Mouse (Mus musculus) stomach, postnatal 0 days (tissue): ENCODE measurements around the gene Clec4g. TPM values are rescaled to one million over a fixed set of nuclear protein-coding genes. Genes with fewer than 3 reads are reported as not detected.

Experiments used
- ATAC-seq: fragments of 200-750 bp; cut with Nextera tagmentation; 2 replicates; pipeline ENCODE4 v1.8.0; 2017; ENCODE audit not compliant: low FRiP score, low TSS enrichment
- DNase-seq: peaks from one replicate; pipeline ENCODE4 v3.0.0-alpha.2; 2016; ENCODE audit warnings: low spot score
- H3K27ac ChIP-seq: fragments of 300-500 bp; sonication (generic); replicated peaks from 2 replicates; pipeline ENCODE4 v1.5.1; 2014; ENCODE audit warnings: mild to moderate bottlenecking, control low read depth
- H3K27me3 ChIP-seq: fragments of 300-500 bp; sonication (generic); 2 replicates; pipeline ENCODE4 v1.6.1; 2014; ENCODE audit warnings: low read length; ENCODE audit not compliant: control insufficient read depth, insufficient read depth
- H3K36me3 ChIP-seq: fragments of 300-500 bp; sonication (generic); 2 replicates; pipeline ENCODE4 v1.6.1; 2014; ENCODE audit warnings: low read length, mixed read lengths; ENCODE audit not compliant: control insufficient read depth, insufficient read depth
- H3K4me1 ChIP-seq: fragments of 300-500 bp; sonication (generic); replicated peaks from 2 replicates; pipeline ENCODE4 v1.6.1; 2014; ENCODE audit warnings: antibody characterized with exemption; ENCODE audit not compliant: control insufficient read depth, insufficient read depth
- H3K4me2 ChIP-seq: fragments of 300-500 bp; sonication (generic); replicated peaks from 2 replicates; pipeline ENCODE4 v1.6.1; 2014; ENCODE audit warnings: low read depth, mild to moderate bottlenecking, control low read depth, moderate library complexity
- H3K4me3 ChIP-seq: fragments of 300-500 bp; sonication (generic); 2 replicates; pipeline ENCODE4 v1.5.1; 2014; ENCODE audit warnings: low read depth, low read length, control low read depth
- H3K9ac ChIP-seq: fragments of 300-500 bp; sonication (generic); 2 replicates; pipeline ENCODE4 v1.6.1; 2014; ENCODE audit warnings: mild to moderate bottlenecking, low read length, control low read depth, mixed read lengths
- H3K9me3 ChIP-seq: fragments of 300-500 bp; sonication (generic); 2 replicates; pipeline ENCODE4 v1.6.1; 2016; ENCODE audit warnings: low read length; ENCODE audit not compliant: control insufficient read depth
- CTCF ChIP-seq: IDR thresholded peaks from 2 replicates; pipeline ENCODE4 v1.5.1; 2016; ENCODE audit warnings: antibody characterized with exemption, low read depth, mild to moderate bottlenecking, moderate library complexity
- EP300 ChIP-seq: optimal IDR thresholded peaks from 2 replicates; pipeline ENCODE3; 2016; ENCODE audit warnings: antibody characterized with exemption
- WGBS: fragments of 180-500 bp; shearing (Covaris S2); extraction: QIAGEN DNeasy Blood & Tissue Kit; methylation state at CpG from one replicate; pipeline ENCODE4 v1.1.7; 2014; 5-methylcytosine and 5-hydroxymethylcytosine counted together
- polyA plus RNA-seq: library from polyadenylated mRNA; unstranded; fragments of >200 nt; fragmentation: Nextera tagmentation; extraction: Ambion mirVana; gene quantifications from 2 replicates; pipeline ENCODE4 v1.2.1, GENCODE M21; 2015

Clec4g gene
- polyA plus RNA-seq, 1 experiment from 2014 or later: 0.10 TPM

- H3K27ac ChIP-seq: no peak overlapping the region
- no peak overlapping the region for H3K4me3 ChIP-seq
- H3K4me1 ChIP-seq: no peaks in the 10 kb centered on the region
- no peak overlapping the region for H3K9ac ChIP-seq
- TF ChIP-seq CTCF: no peak
- no peak for TF ChIP-seq EP300
- no peak overlapping the region for H3K4me2 ChIP-seq
- no peaks in the 10 kb centered on the region for H3K9me3 ChIP-seq
- DNase-seq (no peak), ATAC-seq (no peak)
- H3K36me3 ChIP-seq: peaks cover 4% of the 10 kb centered on the region; the same call in 1 of the 2 replicates
- H3K27me3 ChIP-seq: no peaks in the 10 kb centered on the region
- 60% methylated on average over 5 of the region's 5 CpGs for WGBS
Observed at GRCm38 (mm10) chr8:3685422-3685821, 35.0 kb downstream of the Clec4g start.

GRCm38 (mm10) chr8:3684530-3684929, 35.9 kb downstream of the Clec4g start:
- TF ChIP-seq EP300 (no peak), CTCF (no peak)
- no peaks in the 10 kb centered on the region for H3K9me3 ChIP-seq
- H3K9ac ChIP-seq: no peak overlapping the region
- no peak overlapping the region for H3K4me2 ChIP-seq
- no peaks in the 10 kb centered on the region for H3K27me3 ChIP-seq
- no peak for ATAC-seq
- no peaks in the 10 kb centered on the region for H3K4me1 ChIP-seq
- no peak overlapping the region for H3K27ac ChIP-seq
- no peak overlapping the region for H3K4me3 ChIP-seq
- H3K36me3 ChIP-seq: peaks cover 8% of the 10 kb centered on the region
- DNase-seq: no peak

- no peak overlapping the region for H3K27ac ChIP-seq
- peaks cover 10% of the 10 kb centered on the region for H3K36me3 ChIP-seq
- H3K9ac ChIP-seq: no peak overlapping the region
- H3K9me3 ChIP-seq: no peaks in the 10 kb centered on the region
- DNase-seq (no peak), ATAC-seq (no peak)
- 71% methylated on average over 6 of the region's 6 CpGs for WGBS
- no peaks in the 10 kb centered on the region for H3K4me1 ChIP-seq
- H3K27me3 ChIP-seq: no peaks in the 10 kb centered on the region
- no peak overlapping the region for H3K4me3 ChIP-seq
- no peak for TF ChIP-seq EP300
- TF ChIP-seq CTCF: no peak
- H3K4me2 ChIP-seq: no peak overlapping the region
Observed at GRCm38 (mm10) chr8:3683408-3684176, 36.9 kb downstream of the Clec4g start.

GRCm38 (mm10) chr8:3682435-3682834, 38.0 kb downstream of the Clec4g start:
- no peaks in the 10 kb centered on the region for H3K4me1 ChIP-seq
- no peak overlapping the region for H3K4me2 ChIP-seq
- ATAC-seq (no peak), DNase-seq (no peak)
- H3K27me3 ChIP-seq: no peaks in the 10 kb centered on the region
- peaks cover 10% of the 10 kb centered on the region for H3K36me3 ChIP-seq
- H3K4me3 ChIP-seq: no peak overlapping the region
- H3K9ac ChIP-seq: no peak overlapping the region
- no peak overlapping the region for H3K27ac ChIP-seq
- TF ChIP-seq EP300 (no peak), CTCF (no peak)
- whole genome bisulfite sequencing: 83% methylated on average over 5 of the region's 5 CpGs
- H3K9me3 ChIP-seq: no peaks in the 10 kb centered on the region

DNA sequence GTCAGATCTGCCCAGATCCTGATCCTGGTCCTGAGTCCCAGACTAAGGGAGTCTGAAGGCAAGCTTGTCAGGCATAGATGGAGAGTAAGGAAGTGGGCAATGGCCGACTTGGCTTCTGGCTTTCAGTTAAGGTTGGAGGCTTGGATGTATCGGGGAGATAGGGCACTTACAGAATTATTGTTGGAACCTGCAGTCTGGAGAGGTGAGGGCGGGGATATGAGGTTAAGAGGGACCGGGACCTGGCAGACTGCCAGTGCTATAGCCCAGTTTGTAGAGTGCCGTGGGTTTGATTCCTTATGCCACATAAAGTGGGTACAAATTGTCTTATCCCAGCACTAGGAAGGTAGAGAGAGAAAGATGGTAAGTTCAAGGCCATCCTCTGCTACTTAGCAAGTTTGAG, 40.8 kb downstream of the Clec4g start:
- no peak for DNase-seq
- H3K4me2 ChIP-seq: no peak overlapping the region
- no peak overlapping the region for H3K9ac ChIP-seq
- H3K9me3 ChIP-seq: no peaks in the 10 kb centered on the region
- 84% methylated on average over 5 of the region's 5 CpGs for WGBS
- no peak overlapping the region for H3K4me3 ChIP-seq
- H3K27ac ChIP-seq: no peak overlapping the region
- TF ChIP-seq CTCF (no peak), EP300 (no peak)
- ATAC-seq: no peak
- no peaks in the 10 kb centered on the region for H3K27me3 ChIP-seq
- no peaks in the 10 kb centered on the region for H3K4me1 ChIP-seq
- peaks cover 10% of the 10 kb centered on the region for H3K36me3 ChIP-seq

GRCm38 (mm10) chr8:3679236-3679635, 41.2 kb downstream of the Clec4g start:
- H3K9ac ChIP-seq: no peak overlapping the region
- no peak for ATAC-seq
- H3K4me2 ChIP-seq: no peak overlapping the region
- no peak overlapping the region for H3K4me3 ChIP-seq
- no peak for DNase-seq
- no peak overlapping the region for H3K27ac ChIP-seq
- no peak for TF ChIP-seq EP300
- no peak for TF ChIP-seq CTCF
- H3K36me3 ChIP-seq: peaks cover 10% of the 10 kb centered on the region
- no peaks in the 10 kb centered on the region for H3K9me3 ChIP-seq
- no peaks in the 10 kb centered on the region for H3K27me3 ChIP-seq
- H3K4me1 ChIP-seq: no peaks in the 10 kb centered on the region
- WGBS: 93% methylated on average over 23 of the region's 23 CpGs
